In genomic region chr10:79778006-79778405, GRCm38 (mm10) we compare ENCODE assay signal across 10 mouse cellular contexts. TPM values are rescaled to one million over a fixed set of nuclear protein-coding genes. Genes with fewer than 3 reads are reported as not detected.
DNase-seq lines count a peak whose midpoint lies in the region; ATAC-seq and TF ChIP-seq lines count a peak whose summit lies in the region.
"Had no signal": no experiment of that assay in that cellular context is flagged by ENCODE, and none has a peak within 500 bp of the region (broad histone marks: within the 10 kb centered on the region; RNA-seq: fewer than 3 reads in every experiment).

No protein-coding gene starts in this region.

- no peak overlapping the region for H3K4me2 ChIP-seq in forebrain, embryonic 11.5 days (ENCODE audit: low read depth, low read length, severe bottlenecking)
- no peak overlapping the region for H3K4me2 ChIP-seq in forebrain, postnatal 0 days (ENCODE audit: low read depth)
- peak overlapping the region; percentile 83 for H3K4me2 ChIP-seq in stomach, embryonic 15.5 days

- DNase-seq in forebrain, embryonic 11.5 days (ENCODE audit: low spot score) = peak; percentile 68
- no peak for DNase-seq in forebrain, postnatal 0 days
- DNase-seq in Muller cell, postnatal 12 days (ENCODE audit: inconsistent ontology term) = peak; percentile 92
- DNase-seq in heart, adult 8-10 months (ENCODE audit: low spot score) = peak; percentile 31
- DNase-seq in limb, embryonic 10.5 days (ENCODE audit: low spot score) = no peak
- no peak for DNase-seq in left cerebral cortex, adult 9 months (ENCODE audit: low spot score in 2 of 2)
- no peak for DNase-seq in thymus, adult 2 months

- no peak overlapping the region for H3K4me3 ChIP-seq in forebrain, embryonic 11.5 days (ENCODE audit: low read depth, low read length)
- H3K4me3 ChIP-seq in forebrain, postnatal 0 days (ENCODE audit: low read depth, low read length) = no peak overlapping the region
- H3K4me3 ChIP-seq in limb, embryonic 10.5 days = peak overlapping the region; percentile 56; the same call in 1 of the 2 replicates
- peak overlapping the region; percentile 49 for H3K4me3 ChIP-seq in stomach, embryonic 15.5 days (replicated peaks)
- H3K4me3 ChIP-seq in thymus, adult 2 months (ENCODE audit: control insufficient read depth, insufficient read depth, low read length) = no peak overlapping the region

- peaks cover 6% of the 10 kb centered on the region; the same call in 1 of the 2 replicates for H3K9me3 ChIP-seq in forebrain, embryonic 11.5 days (ENCODE audit: control insufficient read depth, low read length)
- H3K9me3 ChIP-seq in forebrain, postnatal 0 days (ENCODE audit: low read length) = no peaks in the 10 kb centered on the region
- 0 out of 2 replicates have a peak, but pooled peaks cover 4% of the 10 kb centered on the region for H3K9me3 ChIP-seq in limb, embryonic 10.5 days (replicated peaks)
- H3K9me3 ChIP-seq in stomach, embryonic 15.5 days = no peaks in the 10 kb centered on the region

- H3K4me1 ChIP-seq in forebrain, embryonic 11.5 days (replicated peaks; ENCODE audit: control insufficient read depth, insufficient read depth, low read length) = peaks cover 15% of the 10 kb centered on the region
- no peaks in the 10 kb centered on the region for H3K4me1 ChIP-seq in forebrain, postnatal 0 days (ENCODE audit: insufficient read depth)
- H3K4me1 ChIP-seq in limb, embryonic 10.5 days = peaks cover 53% of the 10 kb centered on the region
- H3K4me1 ChIP-seq in stomach, embryonic 15.5 days = peaks cover 41% of the 10 kb centered on the region
- H3K4me1 ChIP-seq in thymus, adult 2 months (replicated peaks; ENCODE audit: control insufficient read depth, insufficient read depth, low read length) = peaks cover 37% of the 10 kb centered on the region

- no peak overlapping the region for H3K9ac ChIP-seq in forebrain, embryonic 11.5 days (ENCODE audit: low read length)
- no peak overlapping the region for H3K9ac ChIP-seq in forebrain, postnatal 0 days
- H3K9ac ChIP-seq in stomach, embryonic 15.5 days = no peak overlapping the region
- H3K9ac ChIP-seq: midbrain, embryonic 12.5 days had no signal

- no peaks in the 10 kb centered on the region for H3K36me3 ChIP-seq in forebrain, embryonic 11.5 days (ENCODE audit: control insufficient read depth, insufficient read depth, low read length)
- H3K36me3 ChIP-seq in forebrain, postnatal 0 days (ENCODE audit: insufficient read depth) = no peaks in the 10 kb centered on the region
- H3K36me3 ChIP-seq in limb, embryonic 10.5 days = no peaks in the 10 kb centered on the region
- H3K36me3 ChIP-seq in stomach, embryonic 15.5 days = no peaks in the 10 kb centered on the region
- H3K36me3 ChIP-seq in thymus, adult 2 months (ENCODE audit: control insufficient read depth, insufficient read depth, low read length) = no peaks in the 10 kb centered on the region
- H3K36me3 ChIP-seq: midbrain, embryonic 12.5 days had no signal

- peaks cover 37% of the 10 kb centered on the region for H3K27me3 ChIP-seq in forebrain, embryonic 11.5 days (ENCODE audit: control insufficient read depth, insufficient read depth, low read length)
- peaks cover 12% of the 10 kb centered on the region for H3K27me3 ChIP-seq in forebrain, postnatal 0 days (ENCODE audit: insufficient read depth, low read length)
- H3K27me3 ChIP-seq in limb, embryonic 10.5 days (ENCODE audit: low read depth, poor library complexity, severe bottlenecking) = peaks cover 66% of the 10 kb centered on the region
- no peaks in the 10 kb centered on the region for H3K27me3 ChIP-seq in stomach, embryonic 15.5 days (replicated peaks)
- no peaks in the 10 kb centered on the region; the same call in 1 of the 2 replicates for H3K27me3 ChIP-seq in thymus, adult 2 months (ENCODE audit: control insufficient read depth, insufficient read depth, low read length)

- ATAC-seq in forebrain, embryonic 11.5 days (replicated peaks; ENCODE audit: low FRiP score) = no peak
- ATAC-seq in forebrain, postnatal 0 days = no peak
- no peak for ATAC-seq in stomach, embryonic 15.5 days (ENCODE audit: insufficient read depth, low FRiP score, low read depth)

- no peak for TF ChIP-seq CTCF in forebrain, postnatal 0 days (IDR thresholded peaks at IDR 0.05; ENCODE audit: low read depth)
- no peak for TF ChIP-seq CTCF in thymus, adult 2 months (IDR thresholded peaks at IDR 0.05; ENCODE audit: borderline replicate concordance, control insufficient read depth, extremely low read depth, insufficient read depth, low read length, poor library complexity)

- no peak for TF ChIP-seq POLR2A in thymus, adult 2 months (IDR thresholded peaks at IDR 0.05; ENCODE audit: control insufficient read depth, extremely low read depth, insufficient read depth, low read length, poor library complexity)

- no peak overlapping the region for H3K27ac ChIP-seq in forebrain, embryonic 11.5 days (ENCODE audit: low read depth, low read length)
- no peak overlapping the region for H3K27ac ChIP-seq in forebrain, postnatal 0 days (ENCODE audit: low read depth, low read length)
- H3K27ac ChIP-seq in limb, embryonic 10.5 days = no peak overlapping the region
- peak overlapping the region; percentile 53 for H3K27ac ChIP-seq in stomach, embryonic 15.5 days
- no peak overlapping the region for H3K27ac ChIP-seq in thymus, adult 2 months (ENCODE audit: control insufficient read depth, insufficient read depth, low read length)
- H3K27ac ChIP-seq: midbrain, embryonic 12.5 days had no signal

- WGBS in forebrain, embryonic 11.5 days = 19% methylated on average over 15 of the region's 15 CpGs
- 7% methylated on average over 15 of the region's 15 CpGs for WGBS in forebrain, postnatal 0 days
- 23% methylated on average over 15 of the region's 15 CpGs for WGBS in limb, embryonic 10.5 days
- WGBS in stomach, embryonic 15.5 days = 10% methylated on average over 15 of the region's 15 CpGs
- WGBS in thymus, adult 2 months = 25% methylated on average over 15 of the region's 15 CpGs

RNA-seq across cellular contexts. Expression of gene Fstl3, which starts 0.9 kb away (rescaled TPM):
- polyA plus RNA-seq in forebrain, embryonic 11.5 days (2014; fragmentation: Nextera tagmentation; extraction: Ambion mirVana) = 0.41 and 1.0 TPM in 2 replicates
- 2.1 and 4.5 TPM in 2 replicates for total RNA-seq in forebrain, postnatal 0 days (2014; rRNA removed)
- 1.7 and 2.8 TPM in 2 replicates for polyA plus RNA-seq in forebrain, postnatal 0 days (2015; fragmentation: Nextera tagmentation; extraction: Ambion mirVana)
- total RNA-seq in heart, adult 8-10 months (2022) = 1 to 10 TPM; 2.9 to 5.8 (median 3.6) TPM
- 1.8 and 2.3 TPM in 2 replicates for polyA plus RNA-seq in limb, embryonic 10.5 days (2016; fragmentation: Nextera tagmentation; extraction: Ambion mirVana)
- polyA plus RNA-seq in stomach, embryonic 15.5 days (2015; fragmentation: Nextera tagmentation; extraction: Ambion mirVana) = 14.8 and 15.5 TPM in 2 replicates
- polyA plus RNA-seq in thymus, adult 2 months (2012; rRNA removed) = 15.9 and 17.1 TPM in 2 replicates

RNA-seq across cellular contexts. Expression of gene Rnf126, which starts 11.3 kb away (rescaled TPM):
- polyA plus RNA-seq in forebrain, embryonic 11.5 days (2014; fragmentation: Nextera tagmentation; extraction: Ambion mirVana) = 118 TPM in 2 replicates
- total RNA-seq in forebrain, postnatal 0 days (2014; rRNA removed) = 54.1 and 88.3 TPM in 2 replicates
- polyA plus RNA-seq in forebrain, postnatal 0 days (2015; fragmentation: Nextera tagmentation; extraction: Ambion mirVana) = 131 and 143 TPM in 2 replicates
- total RNA-seq in heart, adult 8-10 months (2022) = 10 to 100 TPM; 20.2 to 23.2 (median 21.5) TPM
- 141 and 151 TPM in 2 replicates for polyA plus RNA-seq in limb, embryonic 10.5 days (2016; fragmentation: Nextera tagmentation; extraction: Ambion mirVana)
- 87.8 and 88.1 TPM in 2 replicates for polyA plus RNA-seq in stomach, embryonic 15.5 days (2015; fragmentation: Nextera tagmentation; extraction: Ambion mirVana)
- 375 and 472 TPM in 2 replicates for polyA plus RNA-seq in thymus, adult 2 months (2012; rRNA removed)

RNA-seq across cellular contexts. Expression of gene Prss57, which starts 12.8 kb away (rescaled TPM):
- polyA plus RNA-seq in forebrain, embryonic 11.5 days (2014; fragmentation: Nextera tagmentation; extraction: Ambion mirVana) = not detected in 2 replicates
- total RNA-seq in forebrain, postnatal 0 days (2014; rRNA removed) = 0.31 TPM in 1 of 2 replicates, not detected in the other
- 0.35 and 0.67 TPM in 2 replicates for polyA plus RNA-seq in forebrain, postnatal 0 days (2015; fragmentation: Nextera tagmentation; extraction: Ambion mirVana)
- not detected for total RNA-seq in heart, adult 8-10 months (2022)
- polyA plus RNA-seq in limb, embryonic 10.5 days (2016; fragmentation: Nextera tagmentation; extraction: Ambion mirVana) = 0.19 TPM in 1 of 2 replicates, not detected in the other
- 0.23 and 0.31 TPM in 2 replicates for polyA plus RNA-seq in stomach, embryonic 15.5 days (2015; fragmentation: Nextera tagmentation; extraction: Ambion mirVana)
- 23.4 and 30.1 TPM in 2 replicates for polyA plus RNA-seq in thymus, adult 2 months (2012; rRNA removed)
- polyA plus RNA-seq: embryonic facial prominence, embryonic 11.5 days had no signal

RNA-seq across cellular contexts. Expression of gene Palm, which starts 15.4 kb away (rescaled TPM):
- polyA plus RNA-seq in forebrain, embryonic 11.5 days (2014; fragmentation: Nextera tagmentation; extraction: Ambion mirVana) = 140 and 157 TPM in 2 replicates
- total RNA-seq in forebrain, postnatal 0 days (2014; rRNA removed) = 154 and 178 TPM in 2 replicates
- 351 and 365 TPM in 2 replicates for polyA plus RNA-seq in forebrain, postnatal 0 days (2015; fragmentation: Nextera tagmentation; extraction: Ambion mirVana)
- 10 to 100 TPM; 37.8 to 53.8 (median 51.7) TPM for total RNA-seq in heart, adult 8-10 months (2022)
- 121 and 126 TPM in 2 replicates for polyA plus RNA-seq in limb, embryonic 10.5 days (2016; fragmentation: Nextera tagmentation; extraction: Ambion mirVana)
- 53.3 and 54.1 TPM in 2 replicates for polyA plus RNA-seq in stomach, embryonic 15.5 days (2015; fragmentation: Nextera tagmentation; extraction: Ambion mirVana)
- 63.7 and 87.8 TPM in 2 replicates for polyA plus RNA-seq in thymus, adult 2 months (2012; rRNA removed)

RNA-seq across cellular contexts. Expression of gene Fgf22, which starts 23.1 kb away (rescaled TPM):
- polyA plus RNA-seq in forebrain, embryonic 11.5 days (2014; fragmentation: Nextera tagmentation; extraction: Ambion mirVana) = 0.36 and 0.40 TPM in 2 replicates
- total RNA-seq in forebrain, postnatal 0 days (2014; rRNA removed) = 0.62 and 1.0 TPM in 2 replicates
- polyA plus RNA-seq in forebrain, postnatal 0 days (2015; fragmentation: Nextera tagmentation; extraction: Ambion mirVana) = 0.99 and 1.7 TPM in 2 replicates
- total RNA-seq in heart, adult 8-10 months (2022) = not detected
- polyA plus RNA-seq in limb, embryonic 10.5 days (2016; fragmentation: Nextera tagmentation; extraction: Ambion mirVana) = 0.28 and 0.65 TPM in 2 replicates
- 0.31 and 0.36 TPM in 2 replicates for polyA plus RNA-seq in stomach, embryonic 15.5 days (2015; fragmentation: Nextera tagmentation; extraction: Ambion mirVana)
- not detected in 2 replicates for polyA plus RNA-seq in thymus, adult 2 months (2012; rRNA removed)

Comparison
In these comparisons a context has a peak if more than half of its experiments do, and no peak if none do; other contexts are left out.
1. DNase-seq: peak in forebrain, embryonic 11.5 days (single experiment), Muller cell, postnatal 12 days (single experiment) and heart, adult 8-10 months (single experiment); none in forebrain, postnatal 0 days (single experiment), limb, embryonic 10.5 days (single experiment), left cerebral cortex, adult 9 months (0 of 2) and thymus, adult 2 months (single experiment).
2. H3K4me3 ChIP-seq: peak in limb, embryonic 10.5 days (single experiment) and stomach, embryonic 15.5 days (single experiment); none in forebrain, embryonic 11.5 days (single experiment), forebrain, postnatal 0 days (single experiment) and thymus, adult 2 months (single experiment).
3. RNA of gene Prss57, which starts 12.8 kb away (polyA plus RNA-seq): 23.4 to 30.1 TPM in thymus, adult 2 months; 0.35 to 0.67 TPM in forebrain, postnatal 0 days, 0.23 to 0.31 TPM in stomach, embryonic 15.5 days, 0.19 TPM in limb, embryonic 10.5 days and not detected in forebrain, embryonic 11.5 days; every median in the first group is over 10 times any median in the second.